In the genomic region with DNA sequence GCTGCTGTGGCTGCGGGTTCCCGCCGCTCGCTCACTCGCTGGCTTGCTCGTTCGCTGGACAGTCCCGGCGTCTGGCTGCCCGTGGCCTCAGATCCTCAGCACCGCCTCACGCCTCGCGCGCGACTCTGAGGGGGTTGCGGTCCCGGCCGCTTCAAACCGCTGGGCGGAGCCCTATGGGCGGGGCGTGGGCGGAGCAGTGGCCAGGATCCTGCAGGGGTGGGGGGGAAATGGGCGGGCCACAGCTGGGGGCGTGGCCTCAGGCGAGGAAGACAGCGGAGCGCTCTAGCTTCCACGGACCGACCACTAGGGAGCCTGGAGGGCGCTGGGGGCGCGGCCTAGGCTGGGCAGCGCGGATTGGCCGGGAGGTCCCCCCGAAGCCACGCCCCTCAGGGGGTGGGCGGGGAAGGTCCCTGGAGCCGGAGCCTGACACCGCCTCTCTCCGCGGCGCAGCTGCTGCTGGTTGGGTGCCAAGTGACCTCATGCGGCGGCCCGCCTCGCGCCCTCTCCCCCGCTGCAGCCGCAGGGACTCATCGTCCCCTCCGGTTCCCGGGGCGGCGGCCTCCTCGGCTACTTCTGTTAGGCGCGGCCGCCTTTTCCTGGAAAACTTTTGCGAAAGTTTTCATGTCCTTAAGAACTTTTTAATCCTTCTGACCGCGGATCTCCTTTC, we compare ENCODE assay signal across 8 mouse cellular contexts. TPM values are rescaled to one million over a fixed set of nuclear protein-coding genes. Genes with fewer than 3 reads are reported as not detected.
DNase-seq lines count a peak whose midpoint lies in the region; ATAC-seq and TF ChIP-seq lines count a peak whose summit lies in the region.

Gene Clic4, minus strand, starts transcription at position 175 of the 667 bp plus-strand sequence.

- H3K27ac ChIP-seq in gastrocnemius, adult 2 months = peak within 1 kb of the TSS; percentile 94
- peak within 1 kb of the TSS; percentile 88 for H3K27ac ChIP-seq in hindbrain, postnatal 0 days
- H3K27ac ChIP-seq in left cerebral cortex, adult 2 months = peak within 1 kb of the TSS; percentile 84

- H3K4me2 ChIP-seq in hindbrain, postnatal 0 days (ENCODE audit: low read depth, low read length) = peak within 1 kb of the TSS; percentile 78

- no peaks in the 10 kb centered on the region for H3K9me3 ChIP-seq in hindbrain, postnatal 0 days (ENCODE audit: low read length)

- DNase-seq in ZHBTc4 (ENCODE audit: low read depth, low spot score) = peak; percentile 100
- peak; percentile 100 for DNase-seq in gastrocnemius, adult 2 months
- peak; percentile 98 for DNase-seq in hindbrain, postnatal 0 days (ENCODE audit: low spot score)
- peak; percentile 92 to 97 for DNase-seq in left cerebral cortex, adult 2 months (ENCODE audit: extremely low spot score in 1 of 2, low spot score in 2 of 2)
- peak; percentile 90 to 93 for DNase-seq in right cerebral cortex, adult 2 months (ENCODE audit: low spot score in 2 of 2)
- peak; percentile 100 for DNase-seq in urinary bladder, postnatal 14 days (ENCODE audit: low spot score)

- peak within 1 kb of the TSS; percentile 76 for H3K9ac ChIP-seq in hindbrain, postnatal 0 days (replicated peaks; ENCODE audit: low read length)

- 0% methylated on average over 59 of the region's 64 CpGs for WGBS in hindbrain, postnatal 0 days

- no peaks in the 10 kb centered on the region for H3K27me3 ChIP-seq in hindbrain, postnatal 0 days (ENCODE audit: insufficient read depth, low read length)

- peak within 1 kb of the TSS; percentile 99 for H3K4me3 ChIP-seq in gastrocnemius, adult 2 months
- H3K4me3 ChIP-seq in hindbrain, postnatal 0 days (ENCODE audit: low read length) = peak within 1 kb of the TSS; percentile 79
- peak within 1 kb of the TSS; percentile 77 for H3K4me3 ChIP-seq in left cerebral cortex, adult 2 months

- TF ChIP-seq CTCF in gastrocnemius, adult 2 months (IDR thresholded peaks at IDR 0.05) = peak; percentile 34
- peak; percentile 39 for TF ChIP-seq CTCF in hindbrain, postnatal 0 days (IDR thresholded peaks at IDR 0.05; ENCODE audit: low read depth)
- peak; percentile 56 for TF ChIP-seq CTCF in left cerebral cortex, adult 2 months (IDR thresholded peaks at IDR 0.05)

- peak; percentile 88 for ATAC-seq in common myeloid progenitor, adult 5-6 weeks (replicated peaks; ENCODE audit: low read depth, poor library complexity, severe bottlenecking)
- peak; percentile 99 for ATAC-seq in hindbrain, postnatal 0 days
- ATAC-seq in megakaryocyte, adult 5-6 weeks (ENCODE audit: poor library complexity, severe bottlenecking) = peak; percentile 97

- no peaks in the 10 kb centered on the region for H3K36me3 ChIP-seq in hindbrain, postnatal 0 days (ENCODE audit: insufficient read depth, low read length)

- intact Hi-C loops in gastrocnemius, adult 2 months (cut with DNase I) = loop anchor here (5.0 kb wide), 1 partner anchor 35 kb away; no protein-coding TSS in a partner anchor
- intact Hi-C loops in left cerebral cortex, adult 2 months (cut with DNase I) = loop anchor here (1.0 to 5.0 kb wide), 2 partner anchors 46 to 50 kb away; no protein-coding TSS in a partner anchor

- peaks cover 3% of the 10 kb centered on the region; the same call in 1 of the 2 replicates for H3K4me1 ChIP-seq in hindbrain, postnatal 0 days (ENCODE audit: insufficient read depth, low read length)

RNA-seq across cellular contexts. Expression of gene Clic4, which starts in this region (rescaled TPM):
- 79.0 and 80.4 TPM in 2 replicates for total RNA-seq in common myeloid progenitor, adult 5-6 weeks (2017)
- total RNA-seq in gastrocnemius, adult 2 months (2021) = 10 to 100 TPM; 16.9 to 33.9 TPM
- total RNA-seq in hindbrain, postnatal 0 days (2014; rRNA removed) = 64.7 and 70.1 TPM in 2 replicates
- 57.1 and 59.7 TPM in 2 replicates for polyA plus RNA-seq in hindbrain, postnatal 0 days (2015; fragmentation: Nextera tagmentation; extraction: Ambion mirVana)
- 10 to 100 TPM; 29.5 to 34.3 TPM for total RNA-seq in left cerebral cortex, adult 2 months (2021)
- total RNA-seq in megakaryocyte, adult 5-6 weeks (2015) = 28.4 and 29.7 TPM in 2 replicates
- total RNA-seq in megakaryocyte, adult 5-6 weeks (2017) = 32.3 and 39.2 TPM in 2 replicates

Comparison
In these comparisons a context has a peak if more than half of its experiments do, and no peak if none do; other contexts are left out.
1. Peak in every context shown above with its lines: DNase-seq, ATAC-seq, H3K4me3 ChIP-seq and H3K27ac ChIP-seq.